Mouse (Mus musculus): Measurements from ENCODE around the gene Ube2e2. TPM values are rescaled to one million over a fixed set of nuclear protein-coding genes. Genes with fewer than 3 reads are reported as not detected.
"Not testable (repeated sequence)": the region's sequence is repeated elsewhere in the genome, so short reads cannot be mapped to it uniquely, and the experiment has no call there.

The Ube2e2 gene
- polyA plus RNA-seq, 1 experiment: 53.8 TPM

DNA sequence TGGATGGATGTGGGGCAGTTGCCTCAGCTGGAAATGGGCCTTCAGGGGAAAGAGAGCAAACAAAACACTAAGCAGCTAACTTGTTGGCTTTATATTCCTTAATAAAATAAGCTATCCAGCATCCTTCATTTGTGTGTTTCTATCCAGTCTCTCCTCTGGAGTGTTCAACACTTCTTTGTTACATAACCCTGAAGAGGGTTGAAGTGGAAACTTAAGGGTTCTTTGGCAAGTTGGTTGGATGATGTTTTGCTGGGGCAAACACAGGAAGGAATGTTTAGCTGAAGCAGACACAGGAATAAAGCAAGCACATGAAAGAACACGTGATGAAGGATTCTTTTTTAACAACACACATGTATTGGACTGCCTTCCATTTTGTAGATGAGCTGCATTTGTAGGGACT lies 256.3 kb downstream of the Ube2e2 start:
- no peak for DNase-seq (ENCODE audit: low spot score)

DNA sequence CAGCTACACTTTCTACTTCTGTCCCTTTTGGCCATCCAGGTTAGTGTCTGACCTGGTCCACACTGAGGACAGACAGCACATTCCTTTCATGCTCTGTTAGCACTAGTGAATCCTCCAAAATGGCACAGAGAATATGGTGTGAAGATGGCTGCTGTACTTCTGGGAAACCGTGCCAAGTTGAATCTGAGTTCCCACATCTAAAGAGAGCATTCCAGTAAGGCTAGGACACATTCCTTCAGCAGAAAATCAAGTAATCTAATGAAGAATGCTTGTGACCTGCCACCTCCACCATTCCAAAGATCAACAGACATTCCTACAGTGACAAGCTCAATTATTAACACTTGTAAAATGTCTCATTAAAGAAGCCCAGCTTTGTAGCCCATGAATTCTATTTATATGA lies 265.9 kb downstream of the Ube2e2 start:
- DNase-seq (ENCODE audit: low spot score): no peak

DNA sequence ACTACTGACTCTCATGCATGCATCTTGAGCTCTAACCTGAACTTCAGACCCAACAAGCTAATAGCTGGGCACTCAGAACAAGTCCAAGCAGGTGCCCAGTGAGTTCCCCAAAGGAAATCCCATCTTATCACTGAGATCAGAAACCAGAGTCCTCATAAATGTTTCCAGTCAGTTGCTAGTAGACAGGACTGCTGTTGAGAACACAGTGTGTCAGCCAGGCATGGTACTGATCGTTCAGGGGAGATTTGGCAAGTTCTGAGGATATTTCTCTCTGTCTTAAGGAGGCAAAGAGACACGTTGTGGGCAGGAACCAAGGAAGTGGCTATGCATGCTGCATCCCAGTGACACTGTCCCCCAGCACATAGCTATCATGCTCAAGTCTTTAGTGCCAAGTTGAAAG lies 275.5 kb downstream of the Ube2e2 start:
- DNase-seq (ENCODE audit: low spot score): no peak

DNA sequence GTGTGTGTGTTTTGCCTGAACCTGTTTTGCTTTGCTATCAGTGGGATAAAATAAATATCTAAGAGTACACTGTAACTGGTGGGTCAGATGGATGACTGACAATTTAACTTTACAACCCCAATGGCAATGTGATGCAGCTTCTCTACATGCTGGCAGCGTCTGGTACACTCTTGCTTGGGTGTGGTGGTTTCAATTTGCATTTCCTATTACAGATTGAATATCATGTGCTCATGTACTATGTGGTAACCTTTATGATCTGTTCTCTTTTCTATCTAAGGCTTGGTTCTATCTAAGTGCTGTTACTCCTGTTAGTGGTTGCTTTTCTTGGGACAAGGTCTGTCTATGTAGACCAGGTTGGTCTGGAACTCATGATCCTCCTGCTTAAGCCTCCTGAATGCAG lies 292.1 kb downstream of the Ube2e2 start:
- DNase-seq (ENCODE audit: low spot score): no peak

DNA sequence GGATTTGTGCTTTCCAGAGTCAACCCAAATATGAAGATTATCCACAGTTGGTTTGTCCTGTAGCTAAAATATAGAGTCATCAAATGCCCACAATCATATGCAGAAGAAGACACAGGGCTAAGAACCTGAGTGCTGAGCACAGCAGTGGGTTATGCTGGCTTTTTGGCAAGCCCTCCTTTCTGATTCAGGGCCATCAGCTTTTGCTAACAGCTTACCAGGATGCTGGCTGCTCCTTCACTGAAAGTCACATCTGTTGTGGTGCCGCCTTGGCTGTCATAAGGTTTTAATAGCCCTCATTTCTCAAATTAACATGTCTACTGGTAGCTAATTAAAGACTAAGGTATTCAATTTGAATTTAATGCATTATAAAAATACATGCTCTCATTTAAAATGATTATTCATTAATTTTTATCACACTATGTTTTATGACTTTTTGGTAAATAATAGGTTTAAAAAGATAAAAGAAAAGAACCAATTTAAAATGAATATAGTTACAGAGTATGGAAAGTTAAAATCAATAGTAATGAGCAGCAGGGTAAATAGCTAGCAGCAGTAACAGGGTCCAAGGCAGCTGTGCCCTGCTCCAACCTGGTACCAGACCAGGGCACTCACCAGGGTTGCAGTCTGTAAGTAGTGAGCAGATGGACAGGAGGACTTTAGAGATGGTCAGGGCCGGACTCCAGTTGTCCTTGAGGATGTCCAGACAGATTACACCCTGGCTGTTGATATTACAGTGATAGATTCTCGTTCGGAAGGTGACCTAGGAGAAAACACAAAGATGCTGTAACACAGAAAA lies 307.6 kb downstream of the Ube2e2 start:
- DNase-seq (ENCODE audit: low spot score): no peak

DNA sequence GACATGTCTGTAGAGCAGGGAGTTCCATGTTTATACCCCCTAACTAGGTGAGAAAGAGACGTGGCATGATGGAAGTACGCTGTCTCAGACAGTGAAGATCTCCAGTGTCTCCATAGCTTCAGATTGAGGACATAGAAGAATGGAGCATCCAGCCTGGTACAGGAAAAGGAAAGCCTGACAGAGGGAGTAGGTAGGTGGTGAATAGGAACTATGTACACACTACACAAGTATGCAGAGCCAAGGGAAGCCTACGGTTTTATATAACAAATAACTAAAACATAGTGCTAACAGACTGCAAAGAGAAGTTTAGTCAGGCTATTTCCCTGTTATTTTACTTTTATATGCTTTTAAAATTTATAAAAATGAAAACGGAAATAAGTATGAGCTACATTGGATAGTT lies 312.3 kb downstream of the Ube2e2 start:
- no peak for DNase-seq (ENCODE audit: low spot score)

DNA sequence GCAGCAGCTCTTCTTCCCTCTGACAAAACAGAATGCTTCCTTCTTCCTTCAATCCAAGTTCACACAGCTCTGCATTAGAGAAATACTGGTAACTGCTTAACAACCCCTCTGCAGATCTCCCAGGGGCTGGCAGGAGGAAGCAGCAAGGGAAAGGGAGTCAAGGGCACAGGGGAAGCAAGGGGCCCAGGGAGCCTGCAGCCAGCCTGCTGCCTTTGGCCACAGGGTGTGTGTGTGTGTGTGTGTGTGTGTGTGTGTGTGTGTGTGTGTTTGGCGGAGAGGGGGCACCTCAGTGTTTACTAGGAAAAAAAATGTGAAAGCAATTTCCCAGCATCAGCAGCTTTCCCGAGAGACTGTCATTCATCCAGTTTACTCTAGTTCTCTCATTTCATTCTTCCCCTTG lies 319.3 kb downstream of the Ube2e2 start:
- no peak for DNase-seq (ENCODE audit: low spot score)

DNA sequence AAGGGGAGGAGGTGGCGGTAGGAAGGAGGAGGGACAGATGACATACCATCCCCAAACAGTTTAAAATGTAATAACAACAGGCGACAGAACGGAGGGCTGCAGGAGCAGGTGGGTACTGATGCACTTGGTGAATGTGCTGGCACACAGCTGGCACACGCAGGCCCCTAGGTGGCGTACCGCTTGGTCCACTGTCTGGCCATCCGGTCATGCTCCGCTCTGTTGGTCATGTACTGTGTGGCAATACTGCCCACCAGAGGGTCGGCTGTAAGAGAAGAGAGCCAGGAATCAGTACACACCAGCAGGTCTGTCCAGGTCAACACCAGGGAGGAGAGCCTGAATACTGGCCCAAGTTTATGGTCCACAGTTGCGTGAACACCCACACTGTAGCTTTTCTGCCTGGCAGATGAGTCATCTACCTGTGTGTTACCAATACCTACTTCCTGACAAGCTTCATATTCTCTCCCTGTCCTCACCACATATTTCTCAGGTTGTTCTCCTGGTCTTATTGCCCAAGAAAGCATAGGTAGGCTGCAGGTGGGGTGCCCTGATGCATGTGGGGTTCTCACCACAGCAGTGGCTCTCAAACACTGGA lies 319.8 kb downstream of the Ube2e2 start:
- DNase-seq (ENCODE audit: low spot score): no peak

DNA sequence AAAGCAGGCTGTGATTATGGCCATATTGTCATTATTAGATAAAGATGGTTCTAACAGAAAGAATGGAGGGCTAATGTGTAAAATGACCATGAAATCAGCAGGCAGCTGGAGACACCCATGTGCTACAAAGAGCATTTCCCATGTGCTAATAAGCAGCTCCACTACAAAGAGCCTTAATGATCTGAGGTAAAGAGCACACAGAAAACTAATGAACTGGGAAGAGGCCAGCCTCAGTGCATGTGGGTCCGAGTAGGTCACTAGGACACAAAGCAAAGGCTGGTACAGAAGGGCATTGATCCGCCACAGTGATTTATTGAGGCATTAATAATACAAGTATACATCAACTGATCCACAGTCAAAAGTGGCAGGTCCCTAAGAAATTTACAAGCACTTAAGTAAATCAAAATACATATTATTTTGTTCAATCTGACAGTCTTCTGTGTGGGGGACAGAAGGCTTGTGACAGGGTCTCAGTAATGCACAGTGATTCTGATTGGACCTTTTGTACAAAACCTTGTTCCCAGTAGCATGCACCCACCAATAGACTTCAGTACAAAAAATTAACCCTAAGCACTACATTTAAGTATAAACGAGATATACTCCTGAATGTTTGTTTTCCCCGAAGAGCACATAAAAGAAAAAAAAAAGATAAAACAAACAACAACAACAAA lies 320.6 kb downstream of the Ube2e2 start:
- no peak for DNase-seq (ENCODE audit: low spot score)

DNA sequence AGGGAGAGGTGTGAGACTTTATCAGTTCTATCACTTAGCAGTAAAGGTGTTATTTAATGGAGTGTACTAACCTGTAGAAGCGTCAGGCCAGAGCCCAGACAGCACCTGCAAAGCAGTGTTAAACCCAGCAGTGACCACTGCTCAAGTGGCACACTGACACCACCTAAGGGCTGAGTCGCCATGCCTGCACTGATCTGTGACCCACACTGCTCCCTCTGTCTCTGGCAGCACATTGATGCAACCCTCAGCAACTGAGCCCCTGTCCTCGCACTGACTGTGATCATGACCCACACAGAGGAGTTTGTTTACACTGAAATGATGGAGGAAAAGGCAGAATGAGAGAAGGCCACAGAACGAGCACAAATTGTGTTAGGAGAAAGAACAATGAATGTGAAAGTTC lies 321.2 kb downstream of the Ube2e2 start:
- DNase-seq (ENCODE audit: low spot score): no peak

DNA sequence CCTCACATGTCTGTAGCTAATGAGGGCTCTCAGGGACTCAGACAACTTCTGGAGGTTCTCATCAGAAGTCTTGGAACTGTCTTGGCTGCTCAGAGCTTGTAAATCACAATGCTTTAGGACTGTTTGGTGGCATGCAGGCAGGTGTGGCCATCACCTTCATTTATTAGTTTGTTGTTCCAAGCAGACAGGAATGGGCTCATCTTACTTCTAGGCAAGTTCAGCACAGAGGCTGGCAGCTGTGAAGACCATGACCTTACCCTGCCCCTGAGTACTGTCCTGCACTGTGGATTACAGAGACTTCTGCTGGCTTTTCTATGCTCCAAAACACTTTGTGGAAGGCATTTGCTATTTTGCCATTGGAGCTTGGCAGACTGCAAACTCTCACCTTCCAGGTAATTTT lies 324.5 kb downstream of the Ube2e2 start:
- no peak for DNase-seq (ENCODE audit: low spot score)

DNA sequence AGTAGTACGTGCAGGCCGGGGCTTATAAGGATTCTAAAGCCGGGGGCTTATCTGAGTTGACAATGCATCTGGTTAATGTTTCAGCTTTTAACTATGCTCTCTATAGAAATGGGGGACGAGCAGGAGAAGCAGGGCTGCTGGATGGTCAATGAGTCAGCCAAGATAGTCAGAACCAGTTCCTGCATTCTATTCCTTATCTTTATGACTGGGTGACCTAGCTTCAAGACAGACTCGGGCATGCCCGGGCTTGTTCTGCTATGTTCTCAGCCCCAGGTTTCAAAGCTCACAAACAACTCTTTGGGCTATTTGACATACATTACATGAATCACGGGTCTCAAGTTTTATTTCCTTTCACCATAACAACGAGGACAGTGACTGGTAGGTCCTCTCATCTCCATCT lies 329.1 kb downstream of the Ube2e2 start:
- peak; percentile 53 for DNase-seq (ENCODE audit: low spot score)

DNA sequence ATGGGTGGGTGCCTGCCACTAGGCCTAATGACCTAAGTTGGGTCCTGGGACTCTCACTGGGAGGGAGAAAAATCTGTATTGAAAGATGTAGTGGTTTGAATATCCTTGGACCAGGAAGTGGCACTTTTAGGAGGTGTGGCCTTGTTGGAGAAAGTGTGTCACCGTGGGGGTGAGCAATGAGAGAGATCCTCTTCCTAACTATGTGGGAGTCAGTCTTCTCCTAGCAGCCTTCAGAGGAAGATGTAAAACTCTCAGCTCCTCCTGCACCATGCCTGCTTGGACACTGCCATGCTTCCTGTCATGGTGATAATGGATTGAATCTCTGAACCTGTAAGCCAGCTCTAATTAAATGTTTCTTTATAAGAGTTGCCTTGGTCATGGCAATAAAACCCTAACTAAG lies 338.8 kb downstream of the Ube2e2 start:
- no peak for DNase-seq (ENCODE audit: low spot score)

DNA sequence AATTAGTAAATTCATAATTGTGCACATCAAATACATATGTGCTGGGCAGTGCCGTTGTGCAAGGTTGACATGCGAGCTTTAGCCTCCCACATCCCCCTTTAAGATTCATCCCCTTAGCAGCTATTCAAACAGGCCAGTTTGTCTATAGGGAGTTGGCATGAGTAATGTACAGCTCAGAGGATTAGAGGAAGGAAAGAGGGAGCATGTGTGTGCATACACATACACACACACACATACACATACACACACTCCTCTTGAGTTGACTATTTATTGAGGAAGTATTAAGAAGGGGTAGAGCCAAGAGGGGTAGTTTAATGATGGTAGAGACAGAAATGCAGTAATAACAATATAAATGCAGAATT lies 339.5 kb downstream of the Ube2e2 start:
- DNase-seq (ENCODE audit: low spot score): no peak

DNA sequence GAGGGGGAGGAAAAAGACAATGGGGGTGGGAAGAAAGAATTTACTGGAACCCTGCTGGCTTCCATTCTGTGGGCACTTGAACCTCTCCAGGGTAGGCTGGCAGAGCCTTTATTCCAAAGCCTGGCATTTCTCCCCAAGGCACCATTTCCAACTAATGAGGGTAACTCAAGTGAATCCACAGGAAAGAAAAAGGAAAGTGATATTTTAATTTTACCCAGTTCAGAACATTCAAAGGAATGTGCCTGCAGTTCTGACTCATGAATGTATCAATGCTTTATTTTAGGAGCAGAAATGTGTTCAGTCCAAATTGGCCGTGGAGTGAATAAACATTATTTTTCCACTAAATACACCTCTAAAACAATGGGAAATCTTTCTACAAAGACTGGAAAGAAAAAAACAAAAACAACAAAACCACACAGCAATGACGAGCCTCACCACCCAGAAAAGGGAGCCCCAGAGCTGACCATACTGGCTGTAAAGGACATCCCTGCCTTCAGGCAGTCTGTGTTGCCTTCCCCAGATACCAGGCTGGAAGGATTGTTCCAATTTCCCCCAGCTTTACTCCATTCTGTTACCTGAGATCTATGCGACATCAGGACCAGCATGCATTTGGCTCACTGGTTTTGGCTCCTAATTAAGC lies 340.0 kb downstream of the Ube2e2 start:
- no peak for DNase-seq (ENCODE audit: low spot score)

DNA sequence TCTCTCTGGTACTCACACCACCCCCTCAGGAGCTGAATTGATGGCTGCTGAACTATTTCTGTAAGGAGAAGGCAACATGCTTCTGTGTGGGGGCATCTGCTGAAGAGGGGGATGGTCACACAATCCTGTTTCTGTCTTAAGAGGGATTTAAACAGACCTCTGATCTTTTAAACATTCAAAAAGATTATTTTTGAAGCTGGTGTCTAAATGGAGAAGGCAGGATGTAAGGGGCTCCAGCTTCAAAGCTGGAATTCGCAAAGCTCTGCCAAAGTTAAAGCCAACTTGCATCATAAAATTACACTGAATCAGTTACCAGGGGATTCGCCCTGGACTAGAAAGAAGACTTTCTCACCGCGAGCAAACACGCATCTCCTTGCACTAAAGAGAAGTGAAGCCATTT lies 346.5 kb downstream of the Ube2e2 start:
- DNase-seq (ENCODE audit: low spot score): no peak

DNA sequence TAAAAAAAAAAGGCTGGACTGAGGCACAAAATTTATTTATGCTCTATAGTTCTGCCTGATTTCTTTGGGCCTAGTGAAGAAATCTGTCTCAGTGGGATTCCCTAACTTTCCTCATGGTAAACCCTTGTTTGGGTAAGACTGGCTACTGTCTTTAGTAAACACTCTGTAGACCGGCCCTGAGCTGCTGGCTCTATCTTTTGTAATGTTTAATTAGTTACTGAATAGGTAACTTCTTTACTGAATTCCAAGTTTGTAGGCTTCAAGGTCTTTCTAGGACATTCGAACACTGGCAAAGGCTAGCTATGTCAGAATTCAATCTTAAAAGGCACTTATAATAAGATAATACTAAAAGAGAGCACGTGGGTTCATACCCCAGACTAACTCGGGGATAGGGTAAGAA lies 355.0 kb downstream of the Ube2e2 start:
- DNase-seq (ENCODE audit: low spot score): not testable (repeated sequence)

DNA sequence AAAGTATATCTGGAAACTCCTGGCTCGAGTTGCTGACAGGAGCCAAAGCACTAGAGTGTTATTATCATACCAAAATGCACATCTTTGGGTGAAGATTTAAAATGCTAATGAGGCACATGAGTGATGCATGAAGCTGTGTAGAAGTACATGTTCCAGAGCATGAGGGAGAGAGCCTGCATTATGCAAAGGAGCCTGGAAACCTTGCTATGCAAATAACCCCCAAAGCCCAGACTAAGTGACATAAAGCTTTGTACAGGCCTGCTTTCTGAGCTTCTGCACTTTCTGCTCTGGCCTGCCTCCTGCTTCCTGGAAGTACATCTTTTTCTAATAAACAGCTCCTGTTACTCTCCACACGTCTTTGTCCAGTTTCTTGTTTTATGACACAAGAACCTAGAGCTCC lies 363.2 kb downstream of the Ube2e2 start:
- no peak for DNase-seq (ENCODE audit: low spot score)

DNA sequence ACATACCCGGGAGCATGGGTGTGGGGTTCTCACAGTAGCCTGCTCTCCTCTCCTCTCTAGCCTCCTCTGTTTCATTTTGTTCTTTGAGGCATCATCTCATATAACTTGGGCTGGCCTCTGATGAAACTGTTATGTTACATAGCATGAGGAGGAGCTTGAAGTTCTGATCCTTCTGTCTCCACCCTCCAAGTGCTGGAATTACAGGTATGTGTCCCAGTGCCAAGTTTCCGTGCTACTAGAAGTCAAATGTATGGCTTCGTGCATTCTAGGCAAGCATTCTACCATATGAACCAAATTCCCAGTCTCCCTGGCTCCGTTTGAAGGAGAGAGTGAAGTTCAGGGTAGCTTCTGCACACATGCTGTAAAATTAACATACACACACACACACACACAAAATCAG lies 363.6 kb downstream of the Ube2e2 start:
- DNase-seq (ENCODE audit: low spot score): no peak

Measured in urinary bladder, adult 2 months (tissue).